Mouse (Mus musculus) spleen, adult 18-20 months (tissue): ENCODE measurements at regions not wholly inside any gene's neighbourhood (a gene's known extent, or its start where the extent isn't known, plus 50 kb on each side); places are given as distances from the start of the nearest gene placed in this dataset.
"Not testable (repeated sequence)": the region's sequence is repeated elsewhere in the genome, so short reads cannot be mapped to it uniquely, and the experiment has no call there.

Experiments
- DNase-seq, 2 experiments: peaks; one replicate each; pipeline ENCODE4 v3.0.0; 2022; ENCODE audit warnings: mixed read lengths in 2 of 2

GRCm38 (mm10) chr6:89161746-89162145 lies 200.7 kb downstream of the Plxna1 start:
- DNase-seq, result no peak

DNA sequence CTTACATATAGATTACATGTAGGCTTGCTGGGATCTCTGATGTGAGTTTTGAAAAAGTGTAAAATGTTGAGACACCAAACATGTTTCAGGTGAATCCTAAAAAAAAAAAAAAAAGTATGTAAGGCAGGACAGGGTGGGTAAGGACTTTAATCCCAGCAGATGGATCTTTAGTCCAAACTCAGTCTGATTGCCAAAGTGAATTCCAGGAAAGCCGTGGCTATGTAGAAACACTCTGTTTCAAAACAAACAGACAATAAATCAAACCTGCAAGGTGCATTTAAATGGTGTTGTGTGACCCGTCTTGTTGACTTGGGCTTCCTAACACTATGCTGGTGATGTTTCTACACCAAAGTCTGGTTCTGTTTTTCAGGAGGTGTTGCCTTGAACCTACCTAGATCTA lies 192.9 kb downstream of the Plxna1 start:
- DNase-seq, result no peak

GRCm38 (mm10) chr6:89184920-89185319 lies 177.5 kb downstream of the Plxna1 start:
- not testable (repeated sequence) for DNase-seq

DNA sequence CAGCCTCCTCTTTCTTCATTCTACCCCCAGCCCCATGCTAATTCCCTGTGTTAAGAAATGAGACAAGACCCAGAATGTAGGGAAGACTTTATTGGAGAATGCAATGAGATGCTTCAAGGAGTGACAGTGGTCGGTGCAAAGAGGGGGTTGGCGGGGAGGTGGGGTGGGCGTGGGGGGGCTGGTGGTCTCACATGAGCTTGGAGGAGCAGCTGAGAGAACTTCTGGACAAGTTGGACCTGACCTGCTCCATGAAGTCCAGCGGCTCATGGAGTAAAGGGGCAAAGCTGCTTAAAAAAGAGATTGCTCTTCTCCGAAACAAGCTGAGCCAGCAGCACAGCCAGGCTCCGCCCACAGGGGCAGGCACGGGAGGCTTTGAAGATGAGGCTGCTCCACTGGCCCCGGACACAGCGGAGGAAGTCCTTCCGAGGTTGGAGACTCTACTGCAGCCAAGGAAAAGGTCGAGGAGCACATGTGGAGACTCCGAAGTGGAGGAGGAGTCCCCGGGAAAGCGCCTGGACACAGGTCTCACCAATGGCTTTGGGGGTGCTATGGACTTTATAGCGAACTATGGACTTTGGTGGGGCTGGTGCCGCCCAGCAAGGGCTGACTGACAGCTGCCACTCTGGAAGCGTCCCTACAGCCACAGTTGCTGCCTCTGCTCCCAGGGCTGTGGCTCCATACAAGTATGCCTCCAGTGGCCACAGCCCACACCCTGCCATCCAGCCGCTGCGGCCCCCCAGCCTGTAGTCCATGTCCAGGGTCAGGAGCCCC lies 161.7 kb downstream of the Plxna1 start:
- DNase-seq, result not testable (repeated sequence)

- DNase-seq, result no peak
Observed at GRCm38 (mm10) chr6:89215021-89215420, 147.4 kb downstream of the Plxna1 start.

GRCm38 (mm10) chr6:89235416-89236075 lies 126.9 kb downstream of the Plxna1 start:
- no peak for DNase-seq

DNA sequence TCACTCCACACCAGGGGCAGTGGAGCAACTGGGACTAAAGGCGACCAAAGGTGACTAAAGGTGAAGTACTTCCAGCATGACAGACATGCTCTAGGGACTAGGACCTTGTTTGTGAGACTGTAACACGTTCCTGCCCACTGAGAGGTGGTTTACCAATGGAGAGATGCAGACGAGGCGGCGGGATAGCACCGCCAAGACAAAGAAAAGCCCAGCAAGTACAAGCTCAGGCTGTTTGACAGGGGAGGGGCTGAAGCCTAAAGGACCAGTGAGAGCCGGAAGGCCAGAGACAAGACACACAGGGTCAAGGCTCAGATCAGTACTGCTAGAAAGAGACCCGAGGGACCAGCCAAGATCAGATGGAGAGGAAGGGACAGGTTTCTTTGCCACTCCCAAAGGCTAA lies 126.2 kb downstream of the Plxna1 start:
- no peak for DNase-seq

DNA sequence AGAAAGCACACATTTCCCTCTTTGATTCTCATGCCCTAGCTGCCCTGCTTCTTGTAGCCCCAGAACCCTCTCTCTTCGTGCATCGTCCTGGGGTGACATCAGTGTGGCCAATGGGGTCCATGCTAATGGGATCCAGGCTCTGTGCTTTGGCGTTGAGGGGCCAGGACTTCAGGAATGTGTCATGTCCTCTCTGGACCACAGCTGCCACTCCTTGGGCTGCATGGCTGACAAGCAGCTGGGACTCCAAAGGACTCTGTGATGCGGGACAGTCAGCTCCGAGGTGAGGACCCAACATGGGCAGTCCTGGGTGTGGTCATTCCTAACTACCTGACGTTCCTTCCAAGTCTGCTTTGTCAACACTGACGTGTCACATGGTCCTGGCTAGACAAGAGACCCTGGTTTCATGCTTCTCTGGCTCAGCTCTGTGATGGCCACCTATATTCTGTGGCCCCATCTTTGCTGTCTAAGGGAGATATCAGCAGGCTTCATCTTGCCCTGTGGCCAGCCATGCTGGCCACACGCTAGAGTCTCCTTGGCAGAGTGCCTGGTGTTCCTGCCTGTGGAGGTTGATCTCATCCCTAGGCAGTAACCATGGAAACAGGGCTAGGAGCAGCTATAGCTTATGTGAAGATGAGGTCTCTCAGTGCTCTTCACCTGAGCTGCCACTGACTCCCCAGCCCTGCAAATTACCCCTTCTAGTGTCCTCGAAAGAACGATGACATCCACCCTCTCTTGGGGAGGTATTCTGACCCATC lies 125.4 kb downstream of the Plxna1 start:
- DNase-seq, result no peak

DNA sequence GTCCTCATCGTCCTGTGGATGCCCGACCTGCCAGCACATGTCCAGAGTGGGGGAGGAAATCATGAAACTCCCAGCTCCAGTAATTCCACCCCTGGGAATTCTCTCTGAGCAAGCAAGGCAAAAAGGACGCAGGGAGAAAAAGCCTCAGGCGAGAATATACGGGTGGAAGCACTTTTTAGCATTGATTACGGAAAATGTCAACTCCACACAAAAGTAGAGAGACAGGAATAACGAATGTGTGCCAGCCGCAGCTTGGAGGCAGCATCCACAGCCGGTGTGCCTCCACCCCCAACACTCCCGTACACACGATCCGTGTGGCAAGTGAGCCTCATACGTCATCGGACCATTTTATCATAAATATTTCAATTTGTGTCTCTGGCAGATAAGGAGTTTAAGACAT lies 123.5 kb downstream of the Plxna1 start:
- DNase-seq, result no peak

DNA sequence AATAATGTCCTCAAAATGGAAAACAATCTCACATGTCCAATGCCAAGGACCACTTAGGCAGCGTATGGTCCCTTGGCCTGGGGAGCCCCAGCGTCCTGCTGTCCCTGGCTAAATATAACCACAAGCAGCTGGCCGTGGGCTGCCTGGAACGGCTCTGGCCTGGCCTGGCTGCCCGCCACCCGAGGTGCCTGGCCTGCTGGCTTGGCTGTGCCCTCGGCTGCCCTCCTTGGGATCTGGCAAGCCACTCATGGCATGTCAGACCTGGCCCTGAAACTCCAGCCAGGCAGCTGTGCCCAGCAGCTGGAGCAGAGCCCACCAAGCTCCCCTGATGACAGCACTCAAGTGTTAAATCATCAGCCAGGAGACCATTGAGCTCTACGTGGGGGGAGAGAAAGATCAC lies 122.9 kb downstream of the Plxna1 start:
- DNase-seq, result no peak

DNA sequence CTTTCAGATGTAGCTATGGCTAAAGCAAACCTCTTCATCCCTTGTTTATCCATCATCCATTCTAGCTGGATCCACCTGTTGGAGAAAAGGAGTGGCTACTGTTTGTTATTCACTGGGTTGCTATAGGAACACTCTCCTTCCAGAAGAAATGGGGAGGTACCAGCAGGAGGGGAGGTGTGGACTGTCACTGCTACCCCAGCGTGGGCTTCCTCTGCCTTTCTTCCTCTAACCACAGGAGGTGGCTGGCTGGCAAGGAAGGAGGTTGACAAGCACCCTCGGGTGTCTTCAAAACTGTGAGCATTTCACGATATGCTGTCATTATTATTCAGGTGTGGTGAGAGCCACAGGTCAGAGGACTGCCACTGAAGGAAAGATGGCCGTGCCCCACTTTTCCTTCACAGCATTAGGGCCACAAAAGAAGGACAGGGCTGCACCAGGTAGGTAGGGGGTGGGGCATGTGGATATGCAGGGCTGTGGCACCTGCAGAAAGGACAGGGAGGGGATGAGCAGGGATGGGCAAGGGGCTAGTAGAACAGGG lies 122.2 kb downstream of the Plxna1 start:
- no peak for DNase-seq

GRCm38 (mm10) chr6:89242371-89243288 lies 119.8 kb downstream of the Plxna1 start:
- DNase-seq, result no peak

DNA sequence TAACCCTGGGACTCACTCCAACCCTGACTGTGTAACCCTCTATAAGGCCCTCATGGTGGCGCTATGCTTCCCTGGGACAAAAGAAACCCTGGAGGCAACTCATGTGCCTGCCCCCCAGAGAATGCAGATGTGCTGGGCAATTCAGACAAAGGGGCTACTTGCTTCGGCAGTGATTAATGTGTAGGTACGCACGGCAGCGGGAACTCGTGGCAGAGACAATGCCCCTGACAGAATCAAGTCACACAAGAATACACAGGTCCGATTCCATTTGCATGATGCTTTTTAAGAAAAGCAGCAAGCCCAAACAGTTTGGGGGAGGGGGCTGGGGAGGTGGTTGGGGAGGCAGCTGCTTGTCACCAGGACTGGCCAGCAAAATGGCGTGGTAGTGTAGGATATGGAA lies 116.9 kb downstream of the Plxna1 start:
- DNase-seq, result no peak

DNA sequence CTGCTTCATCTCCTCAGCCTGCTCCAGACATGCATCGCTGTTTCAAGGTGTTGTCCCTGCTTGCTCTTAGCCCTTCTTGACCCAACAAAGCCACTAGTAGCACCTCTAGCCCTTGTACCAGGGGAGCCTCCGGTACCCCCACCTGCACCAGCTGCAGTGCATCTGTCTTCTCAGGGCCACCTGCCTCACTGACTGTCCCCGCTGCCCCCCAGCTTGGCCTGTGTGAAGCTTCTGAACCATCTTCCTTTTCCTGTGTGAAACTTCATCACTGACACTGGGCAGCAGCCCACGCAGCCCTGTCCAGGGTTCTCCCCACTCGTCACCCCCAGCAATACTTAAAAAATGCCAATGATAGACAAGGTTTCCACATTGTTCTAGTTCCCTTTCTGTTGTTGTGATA lies 116.2 kb downstream of the Plxna1 start:
- DNase-seq, result no peak

DNA sequence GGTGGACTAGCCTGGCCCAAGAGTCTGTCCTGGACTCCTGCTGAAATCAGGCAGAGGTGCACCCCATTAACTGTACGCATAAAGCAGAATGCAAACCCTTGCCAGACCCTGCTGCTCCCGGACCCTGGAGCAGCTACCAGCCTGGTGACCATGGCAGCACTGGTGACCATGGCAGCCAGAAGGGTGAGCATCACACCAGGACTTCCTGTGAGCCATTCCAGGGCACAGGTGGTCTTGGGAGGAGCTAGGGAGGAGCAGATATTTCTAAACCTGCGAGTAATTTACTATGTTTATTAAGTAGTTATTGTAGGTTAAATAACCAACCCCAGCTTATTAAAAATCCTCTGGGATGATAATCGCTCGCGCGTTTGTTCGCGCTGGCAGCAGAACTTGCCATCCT lies 113.8 kb downstream of the Plxna1 start:
- DNase-seq, result no peak

GRCm38 (mm10) chr6:89249303-89249702 lies 113.1 kb downstream of the Plxna1 start:
- no peak for DNase-seq

DNA sequence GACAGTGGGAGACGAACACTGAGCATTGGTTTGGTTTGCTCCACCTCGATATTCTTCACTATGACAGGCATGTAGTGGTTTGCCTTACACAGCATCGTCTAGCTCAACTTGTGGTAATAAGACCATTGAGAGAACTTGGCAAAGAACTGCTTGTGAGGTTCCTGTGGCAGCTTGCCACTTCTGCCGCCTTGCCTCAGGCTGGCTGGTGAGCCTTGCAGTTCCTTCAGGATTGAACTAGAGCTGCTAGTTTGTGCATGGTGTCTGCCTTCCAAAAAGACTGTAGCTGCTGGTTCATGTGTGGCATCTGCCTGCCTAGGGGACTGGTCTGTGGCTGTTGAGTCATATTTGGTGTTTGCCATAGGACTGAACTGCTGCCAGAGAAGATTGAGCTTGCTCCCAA lies 110.8 kb downstream of the Plxna1 start:
- DNase-seq, result no peak

DNA sequence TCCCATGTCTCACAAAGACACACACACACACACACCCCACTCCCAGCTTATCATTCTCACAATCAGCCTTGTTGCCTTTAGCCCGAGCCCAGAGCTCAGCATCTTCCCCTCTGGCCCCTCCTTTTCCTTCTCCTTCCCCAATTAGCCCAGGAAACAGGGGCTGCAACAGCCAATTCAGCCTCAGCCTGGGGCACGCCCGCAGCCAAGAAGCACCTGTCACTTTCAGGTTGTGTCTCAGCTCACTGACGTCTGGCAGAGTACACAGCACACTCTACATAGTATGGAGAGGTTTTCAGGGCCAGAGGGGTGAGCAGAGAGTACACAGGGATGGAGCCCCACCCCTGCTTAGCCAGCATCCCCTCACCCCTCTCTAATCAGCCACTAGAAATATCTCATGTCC lies 106.4 kb downstream of the Plxna1 start:
- no peak for DNase-seq

DNA sequence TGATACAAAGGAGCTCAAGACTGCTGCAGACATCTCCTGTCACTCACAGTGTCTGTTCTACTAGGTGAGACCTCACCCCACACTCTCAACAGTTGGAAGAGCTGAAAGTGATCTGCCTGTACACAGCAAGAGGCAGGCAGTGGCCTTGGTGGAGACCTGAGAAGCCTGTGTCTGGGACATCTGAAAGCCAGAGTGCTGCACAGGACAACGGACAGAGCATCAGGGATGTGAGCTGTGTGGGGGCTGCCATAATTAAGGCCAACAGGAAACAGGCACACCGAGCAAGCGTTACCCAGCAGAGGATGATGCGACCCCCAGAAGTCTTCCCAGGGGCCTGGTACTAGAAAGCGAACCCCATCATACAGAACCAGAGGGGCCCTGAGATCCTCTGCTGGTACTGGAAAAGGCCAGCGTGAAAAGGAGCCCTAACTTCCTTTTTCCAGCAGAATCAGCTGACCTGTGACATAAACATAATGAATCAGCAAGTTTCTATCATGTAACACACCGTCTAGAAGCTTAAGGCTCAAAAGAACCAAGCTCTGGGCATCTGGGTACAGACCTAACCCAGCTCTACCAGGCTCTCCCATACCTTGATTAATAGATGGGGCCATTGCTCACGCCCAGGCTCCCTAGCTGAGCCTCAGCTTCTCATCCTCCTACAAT lies 105.7 kb downstream of the Plxna1 start:
- DNase-seq, result no peak

DNA sequence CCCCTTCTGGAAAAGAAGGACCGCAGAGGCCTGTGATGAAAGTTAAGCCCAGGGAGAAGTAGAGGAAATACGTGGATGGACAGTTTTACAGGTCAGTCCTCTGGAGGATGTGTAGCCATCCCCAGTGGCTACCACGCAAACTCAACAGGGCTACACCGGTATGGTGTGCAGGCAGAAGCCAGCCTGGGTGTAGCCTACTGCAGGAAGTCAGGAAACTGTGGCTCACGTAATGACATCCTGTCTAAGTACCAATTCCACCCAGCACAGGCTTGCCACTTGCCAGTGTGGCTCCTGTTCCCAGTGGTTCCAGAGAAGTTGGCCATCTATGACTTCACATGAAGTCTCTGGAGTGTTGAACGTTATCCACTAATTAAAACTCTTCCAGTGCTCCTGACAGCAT lies 105.0 kb downstream of the Plxna1 start:
- no peak for DNase-seq

- DNase-seq, result peak; percentile 18 to 21
Observed at GRCm38 (mm10) chr6:89258140-89258539, 104.3 kb downstream of the Plxna1 start.
